Mouse (Mus musculus): Measurements from ENCODE around the gene 5330417C22Rik. TPM values are rescaled to one million over a fixed set of nuclear protein-coding genes. Genes with fewer than 3 reads are reported as not detected.

The 5330417C22Rik gene
- total and polyA plus RNA-seq, 2 experiments from 2014 or later: 10.1 to 22.9 TPM

GRCm38 (mm10) chr3:108537303-108537702 is 967 bp upstream of the 5330417C22Rik start:
- H3K4me3 ChIP-seq (ENCODE audit: low read depth, low read length): peak overlapping the region; percentile 24
- no peak overlapping the region for H3K9ac ChIP-seq (replicated peaks; ENCODE audit: low read length, poor library complexity, severe bottlenecking)
- peak; percentile 94 for TF ChIP-seq CTCF (IDR thresholded peaks at IDR 0.05)
- peak overlapping the region; percentile 64 for H3K27ac ChIP-seq (ENCODE audit: low read depth, low read length)
- no peaks in the 10 kb centered on the region for H3K36me3 ChIP-seq (ENCODE audit: insufficient read depth, low read length)
- WGBS: 2% methylated on average over 17 of the region's 17 CpGs
- ATAC-seq (ENCODE audit: low FRiP score): peak; percentile 69
- DNase-seq (ENCODE audit: low spot score): peak; percentile 96
- H3K4me1 ChIP-seq (ENCODE audit: insufficient read depth, low read length): peaks cover 3% of the 10 kb centered on the region; the same call in 1 of the 2 replicates
- H3K27me3 ChIP-seq (ENCODE audit: insufficient read depth, low read length): no peaks in the 10 kb centered on the region
- H3K9me3 ChIP-seq (ENCODE audit: low read length): no peaks in the 10 kb centered on the region
- H3K4me2 ChIP-seq (ENCODE audit: low read depth, low read length, poor library complexity, severe bottlenecking): peak overlapping the region; percentile 42

GRCm38 (mm10) chr3:108535896-108536516 is 330 bp downstream of the 5330417C22Rik start:
- Histone ChIP-seq H3K4me3 (ENCODE audit: low read depth, low read length) (peak overlapping the region; percentile 46), H3K27me3 (ENCODE audit: insufficient read depth, low read length) (no peaks in the 10 kb centered on the region), H3K4me2 (ENCODE audit: low read depth, low read length, poor library complexity, severe bottlenecking) (peak overlapping the region; percentile 57), H3K27ac (ENCODE audit: low read depth, low read length) (peak overlapping the region; percentile 59; the same call in 1 of the 2 replicates), H3K4me1 (ENCODE audit: insufficient read depth, low read length) (peaks cover 3% of the 10 kb centered on the region; the same call in 1 of the 2 replicates), H3K9ac (replicated peaks; ENCODE audit: low read length, poor library complexity, severe bottlenecking) (peak overlapping the region; percentile 47), H3K9me3 (ENCODE audit: low read length) (no peaks in the 10 kb centered on the region), H3K36me3 (ENCODE audit: insufficient read depth, low read length) (no peaks in the 10 kb centered on the region)
- WGBS: 6% methylated on average over 15 of the region's 15 CpGs
- DNase-seq (ENCODE audit: low spot score): no peak
- ATAC-seq (ENCODE audit: low FRiP score): no peak
- no peak for TF ChIP-seq CTCF (IDR thresholded peaks at IDR 0.05)

GRCm38 (mm10) chr3:108533951-108534350 is 2.4 kb downstream of the 5330417C22Rik start, which contains the start of gene 1700013F07Rik:
Gene 1700013F07Rik (plus strand): TSS chr3:108534150.
- no peak for ATAC-seq (ENCODE audit: low FRiP score)
- no peak for TF ChIP-seq CTCF (IDR thresholded peaks at IDR 0.05)
- Histone ChIP-seq H3K9ac (replicated peaks; ENCODE audit: low read length, poor library complexity, severe bottlenecking) (no peak within 1 kb of the TSS), H3K36me3 (ENCODE audit: insufficient read depth, low read length) (no peaks in the 10 kb centered on the region), H3K27ac (ENCODE audit: low read depth, low read length) (no peak within 1 kb of the TSS), H3K4me2 (ENCODE audit: low read depth, low read length, poor library complexity, severe bottlenecking) (no peak within 1 kb of the TSS), H3K9me3 (ENCODE audit: low read length) (no peaks in the 10 kb centered on the region), H3K4me3 (ENCODE audit: low read depth, low read length) (no peak within 1 kb of the TSS), H3K27me3 (ENCODE audit: insufficient read depth, low read length) (no peaks in the 10 kb centered on the region), H3K4me1 (ENCODE audit: insufficient read depth, low read length) (peaks cover 3% of the 10 kb centered on the region; the same call in 1 of the 2 replicates)
- 89% methylated on average over 6 of the region's 6 CpGs for WGBS
- no peak for DNase-seq (ENCODE audit: low spot score)

GRCm38 (mm10) chr3:108533114-108533885 is 3.0 kb downstream of the 5330417C22Rik start:
- DNase-seq (ENCODE audit: low spot score) (peak; percentile 14), ATAC-seq (ENCODE audit: low FRiP score) (no peak)
- Histone ChIP-seq H3K4me1 (ENCODE audit: insufficient read depth, low read length) (peaks cover 3% of the 10 kb centered on the region; the same call in 1 of the 2 replicates), H3K27ac (ENCODE audit: low read depth, low read length) (no peak overlapping the region), H3K4me3 (ENCODE audit: low read depth, low read length) (no peak overlapping the region), H3K36me3 (ENCODE audit: insufficient read depth, low read length) (no peaks in the 10 kb centered on the region), H3K27me3 (ENCODE audit: insufficient read depth, low read length) (no peaks in the 10 kb centered on the region), H3K4me2 (ENCODE audit: low read depth, low read length, poor library complexity, severe bottlenecking) (no peak overlapping the region), H3K9ac (replicated peaks; ENCODE audit: low read length, poor library complexity, severe bottlenecking) (no peak overlapping the region), H3K9me3 (ENCODE audit: low read length) (no peaks in the 10 kb centered on the region)
- WGBS: 77% methylated on average over 9 of the region's 9 CpGs
- no peak for TF ChIP-seq CTCF (IDR thresholded peaks at IDR 0.05)

DNA sequence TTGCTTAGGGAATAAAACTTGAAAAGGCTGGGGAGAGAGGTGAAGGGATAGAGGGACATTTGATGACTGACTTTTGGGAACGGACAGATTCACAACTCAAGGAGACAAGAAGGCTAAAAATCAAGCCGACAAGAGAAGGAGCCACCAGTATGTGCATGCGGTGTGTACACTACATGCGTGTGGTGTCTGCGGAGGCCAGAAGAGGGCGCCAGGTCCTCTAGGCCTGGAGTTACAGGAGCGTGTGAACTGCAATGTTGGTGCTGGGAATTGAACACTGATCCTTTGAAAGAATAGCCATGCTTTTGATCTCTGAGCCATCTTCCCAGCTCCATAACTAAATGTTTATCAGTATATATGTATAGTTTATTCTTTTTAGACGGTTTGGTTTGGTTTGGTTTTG is 7.8 kb downstream of the 5330417C22Rik start:
- ATAC-seq (ENCODE audit: low FRiP score): no peak
- 94% methylated on average over 8 of the region's 8 CpGs for WGBS
- TF ChIP-seq CTCF (IDR thresholded peaks at IDR 0.05): no peak
- Histone ChIP-seq H3K4me1 (ENCODE audit: insufficient read depth, low read length) (no peaks in the 10 kb centered on the region), H3K27me3 (ENCODE audit: insufficient read depth, low read length) (no peaks in the 10 kb centered on the region), H3K9me3 (ENCODE audit: low read length) (no peaks in the 10 kb centered on the region), H3K36me3 (ENCODE audit: insufficient read depth, low read length) (no peaks in the 10 kb centered on the region), H3K4me2 (ENCODE audit: low read depth, low read length, poor library complexity, severe bottlenecking) (no peak overlapping the region), H3K9ac (replicated peaks; ENCODE audit: low read length, poor library complexity, severe bottlenecking) (no peak overlapping the region), H3K27ac (ENCODE audit: low read depth, low read length) (no peak overlapping the region), H3K4me3 (ENCODE audit: low read depth, low read length) (no peak overlapping the region)
- DNase-seq (ENCODE audit: low spot score): no peak

DNA sequence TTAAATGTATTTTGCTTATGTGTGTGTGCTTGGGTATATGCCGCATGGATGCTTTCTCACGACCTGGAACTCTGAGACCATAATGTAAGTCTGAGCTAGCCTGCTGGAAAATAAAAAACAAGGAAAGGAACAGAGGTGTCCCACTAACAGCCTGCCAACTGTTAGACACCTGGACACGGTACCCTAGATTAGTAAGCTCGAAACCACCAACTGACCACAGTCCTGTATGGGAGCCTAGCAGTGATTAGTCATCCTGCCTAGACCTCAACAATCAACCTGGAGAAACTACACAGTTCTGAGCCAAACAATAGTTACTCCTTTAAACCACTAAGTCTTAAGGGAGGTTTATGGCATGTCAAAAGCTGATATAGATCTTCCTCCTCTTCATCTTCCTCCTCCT is 12.9 kb downstream of the 5330417C22Rik start:
- WGBS: 93% methylated on average over 4 of the region's 4 CpGs
- Histone ChIP-seq H3K4me3 (ENCODE audit: low read depth, low read length) (no peak overlapping the region), H3K9me3 (ENCODE audit: low read length) (no peaks in the 10 kb centered on the region), H3K27ac (ENCODE audit: low read depth, low read length) (no peak overlapping the region), H3K27me3 (ENCODE audit: insufficient read depth, low read length) (no peaks in the 10 kb centered on the region), H3K9ac (replicated peaks; ENCODE audit: low read length, poor library complexity, severe bottlenecking) (no peak overlapping the region), H3K36me3 (ENCODE audit: insufficient read depth, low read length) (no peaks in the 10 kb centered on the region), H3K4me1 (ENCODE audit: insufficient read depth, low read length) (no peaks in the 10 kb centered on the region), H3K4me2 (ENCODE audit: low read depth, low read length, poor library complexity, severe bottlenecking) (no peak overlapping the region)
- no peak for TF ChIP-seq CTCF (IDR thresholded peaks at IDR 0.05)
- ATAC-seq (ENCODE audit: low FRiP score) (no peak), DNase-seq (ENCODE audit: low spot score) (no peak)
